Mouse (Mus musculus) MN1 (cell line): ENCODE measurements around the gene Vwf.

Source experiments
- DNase-seq: peaks from one replicate; pipeline ENCODE4 v3.0.0-alpha.2; 2016; ENCODE audit warnings: low spot score

Vwf gene

DNA sequence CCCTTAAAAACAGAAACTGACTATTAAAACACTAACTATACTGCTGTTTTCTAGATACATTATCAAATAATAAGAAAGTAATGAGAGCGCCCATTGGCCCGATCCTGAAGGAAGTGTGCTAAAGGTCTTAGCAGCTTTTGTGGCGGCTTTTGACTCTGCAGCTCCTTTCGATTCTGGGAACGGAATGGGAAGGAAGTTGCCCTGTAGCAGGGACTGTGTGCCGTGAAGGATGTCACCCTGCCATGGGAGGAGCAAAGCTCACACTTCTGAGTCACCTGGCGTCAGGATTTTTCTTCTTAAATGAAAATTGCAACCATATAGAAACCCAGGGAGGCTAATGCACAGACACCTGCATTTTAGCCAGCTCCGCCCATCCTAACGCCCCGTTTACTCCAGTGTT, 1.8 kb downstream of the Vwf start:
- no peak for DNase-seq

DNA sequence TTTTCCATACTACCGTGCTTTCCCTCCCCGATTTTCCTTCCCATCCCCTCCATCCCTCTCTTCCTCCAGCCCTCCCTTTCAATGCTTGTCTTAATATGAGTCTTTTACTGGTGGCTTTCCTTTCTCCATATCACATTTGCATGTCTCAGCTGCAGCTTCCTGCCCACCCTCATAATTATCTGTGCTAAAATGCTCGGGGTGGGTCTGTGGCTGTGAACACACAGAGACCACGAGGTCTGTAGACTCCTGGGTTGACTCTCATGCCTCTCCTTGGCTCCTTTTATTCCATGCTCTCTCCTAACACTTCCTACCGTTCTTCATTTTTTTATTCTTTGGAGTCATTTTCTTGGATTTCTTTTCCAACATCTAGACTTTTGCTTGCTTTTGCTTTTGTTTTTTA, 3.6 kb downstream of the Vwf start:
- no peak for DNase-seq

DNA sequence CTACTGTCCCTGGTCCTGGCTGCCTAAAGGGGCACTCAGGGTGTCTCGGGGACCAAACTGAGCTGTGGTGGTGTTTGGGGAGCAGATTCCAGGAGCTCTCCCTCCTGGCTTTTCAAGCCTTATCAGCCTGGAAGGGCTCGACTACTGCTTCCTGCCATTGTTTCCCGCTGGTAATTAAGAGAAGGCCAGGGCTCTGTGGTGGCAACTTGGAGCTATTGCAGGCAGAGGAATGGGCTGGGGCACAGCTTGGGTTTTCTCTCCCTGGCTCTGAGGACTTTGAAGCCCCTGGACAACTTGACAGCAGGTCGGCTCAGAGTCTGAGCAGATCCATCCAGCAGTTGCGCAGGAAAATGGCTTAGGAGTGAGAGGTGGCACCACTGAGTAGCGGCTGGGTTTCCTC, 6.2 kb downstream of the Vwf start:
- no peak for DNase-seq

DNA sequence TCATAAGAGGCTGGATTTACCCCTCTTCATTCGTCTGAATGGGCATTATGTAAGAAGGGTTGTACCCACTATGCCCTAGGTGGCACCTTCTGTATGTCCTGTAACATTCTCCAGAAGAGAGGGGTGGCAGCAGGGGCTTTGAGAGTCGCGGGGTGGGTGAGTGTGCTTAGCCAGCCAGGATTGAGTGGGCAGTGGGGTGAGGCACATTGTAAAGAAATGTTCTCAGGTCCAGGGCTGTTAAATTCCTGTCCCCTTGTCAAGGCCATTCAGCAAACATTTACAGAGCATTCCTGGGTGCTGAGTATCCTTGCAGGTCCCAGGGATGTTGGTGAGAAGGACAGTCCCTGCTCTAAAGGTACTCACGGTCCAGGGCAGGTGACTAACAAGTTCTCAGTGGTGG, 7.0 kb downstream of the Vwf start:
- no peak for DNase-seq

DNA sequence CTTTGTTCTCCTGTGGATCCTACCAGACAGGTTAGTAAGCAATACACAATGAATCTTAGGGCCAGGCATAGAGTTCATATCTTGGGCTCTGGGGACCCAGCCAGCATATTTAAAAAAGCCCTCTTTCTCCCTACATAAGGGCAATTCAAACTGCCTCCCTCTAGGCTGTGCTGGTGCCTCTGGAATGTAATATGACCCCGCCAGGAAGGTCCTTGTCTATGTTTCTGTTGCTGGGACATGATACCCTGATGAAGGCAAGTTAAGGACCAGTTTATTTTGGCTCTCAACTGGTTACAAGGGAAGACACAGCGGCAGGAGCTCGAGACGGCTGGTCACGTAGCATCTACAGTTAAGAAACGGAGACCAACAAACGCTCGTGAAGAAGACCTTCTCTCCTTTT, 12.3 kb downstream of the Vwf start:
- DNase-seq, result no peak

DNA sequence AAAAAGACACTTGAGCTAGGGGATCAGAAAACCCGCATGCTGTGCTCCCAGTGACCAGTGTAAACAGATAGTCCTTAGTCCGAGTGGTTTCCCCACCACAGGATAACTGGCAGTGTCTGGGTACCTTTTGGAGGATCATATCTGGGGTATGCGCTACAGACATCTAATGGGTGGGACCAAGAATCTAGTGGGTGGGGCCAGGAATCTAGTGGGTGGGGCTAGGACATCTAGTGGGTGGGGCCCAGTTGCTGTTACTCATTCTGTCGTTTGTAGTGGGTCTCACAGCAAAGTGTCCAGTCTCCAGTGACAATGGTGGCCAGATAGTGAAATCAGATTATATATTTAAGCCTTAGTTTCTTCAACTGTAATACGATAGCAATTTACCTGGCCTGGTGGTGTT, 14.5 kb downstream of the Vwf start:
- no peak for DNase-seq

DNA sequence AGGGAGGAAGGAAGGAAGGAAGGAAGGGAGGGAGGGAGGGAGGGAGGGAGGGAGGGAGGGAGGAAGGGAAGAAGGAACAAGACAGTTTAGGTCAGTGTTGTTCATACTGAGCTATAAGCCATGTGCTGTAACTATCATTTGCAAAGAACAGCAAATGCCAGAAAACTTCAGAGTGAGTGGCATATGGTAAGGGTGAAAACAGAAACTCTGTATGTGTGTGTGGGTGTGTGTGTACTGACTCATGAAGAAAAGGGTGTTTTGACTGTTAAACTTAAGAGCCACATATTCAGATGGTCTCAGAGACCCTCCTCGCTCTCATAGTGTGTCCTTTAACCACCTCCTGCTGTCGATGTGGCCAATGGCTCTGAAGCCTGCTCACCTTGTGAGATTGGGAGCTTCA, 14.9 kb downstream of the Vwf start:
- no peak for DNase-seq

DNA sequence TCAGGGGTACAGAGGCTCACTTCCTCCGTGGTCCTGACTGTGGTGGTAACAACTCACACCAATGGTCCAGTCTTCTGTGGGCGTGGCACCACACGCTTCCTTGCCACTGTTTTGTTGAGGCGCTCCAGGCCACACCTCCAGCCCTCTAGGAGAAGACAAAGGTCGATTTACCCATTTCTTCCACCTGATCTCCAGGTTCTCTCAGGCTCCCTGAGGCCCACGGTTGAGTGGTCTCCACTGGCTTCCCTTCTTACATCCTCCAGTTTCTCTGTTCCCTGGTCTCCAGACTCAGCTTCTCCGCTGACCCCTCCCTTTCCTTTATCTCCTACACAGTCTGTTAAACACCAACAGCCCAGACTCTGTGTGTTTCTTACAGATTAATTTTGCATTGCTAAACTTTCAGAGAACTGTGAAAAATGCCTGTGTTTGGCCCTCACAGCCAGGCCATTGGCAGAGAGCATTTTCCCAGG, 18.3 kb downstream of the Vwf start:
- DNase-seq, result no peak

DNA sequence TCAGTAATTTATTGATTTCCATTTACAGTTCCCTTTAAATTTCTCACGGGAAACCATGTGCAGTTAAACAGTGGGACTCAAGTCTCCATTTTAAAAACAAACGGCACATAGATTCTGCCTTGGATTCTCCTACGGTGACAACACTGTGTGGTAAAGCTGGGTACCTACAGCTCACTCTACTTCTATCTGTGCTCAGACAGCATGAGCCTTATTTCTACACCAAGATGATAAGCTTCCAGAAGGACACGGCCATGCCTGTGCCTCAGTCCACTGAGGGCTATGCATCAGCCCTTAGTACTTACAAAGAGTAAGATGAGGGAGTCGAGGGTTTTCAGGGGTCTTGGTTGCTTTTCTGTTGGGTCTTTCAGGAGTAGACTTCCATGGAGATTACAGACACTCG, 18.8 kb downstream of the Vwf start:
- no peak for DNase-seq

DNA sequence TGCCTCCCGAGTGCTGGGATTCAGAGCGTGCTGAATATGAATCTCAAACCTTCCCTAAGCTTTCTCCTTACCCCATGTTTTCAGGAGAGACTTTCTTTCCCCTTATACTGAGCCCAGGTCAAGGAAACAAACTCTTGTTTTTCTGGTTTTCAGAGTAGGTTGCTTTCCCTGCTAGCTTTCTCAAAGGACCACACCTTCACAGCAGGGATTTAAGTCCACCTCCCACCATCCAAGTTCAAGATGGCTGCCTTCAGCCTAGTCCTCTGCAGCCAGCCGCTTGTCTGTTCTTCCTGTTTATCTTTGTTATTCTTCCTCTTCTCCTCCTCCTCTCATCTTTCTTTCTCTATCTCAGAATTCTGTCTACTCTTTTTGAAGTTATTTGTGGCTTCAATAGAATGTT, 20.1 kb downstream of the Vwf start:
- DNase-seq, result no peak

DNA sequence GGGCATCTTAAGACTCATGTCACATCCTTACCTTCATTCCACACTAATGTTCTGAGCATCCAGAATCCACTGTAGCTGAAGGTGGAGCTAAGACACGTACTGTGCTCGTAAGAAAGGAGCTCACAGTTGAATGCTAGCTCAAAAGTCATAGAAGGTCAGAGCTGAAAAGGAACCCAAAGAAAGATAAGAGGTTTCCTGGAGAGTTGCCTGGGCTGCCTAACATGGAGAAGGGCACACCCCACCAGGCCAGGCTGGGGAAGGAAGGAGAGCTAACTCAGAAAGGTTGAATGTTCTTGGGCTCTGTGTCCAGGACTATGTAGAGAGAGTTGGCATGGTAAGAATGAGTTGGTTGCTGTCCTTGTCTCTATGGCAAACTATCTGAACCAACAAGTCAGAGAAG, 21.8 kb downstream of the Vwf start:
- DNase-seq, result no peak

DNA sequence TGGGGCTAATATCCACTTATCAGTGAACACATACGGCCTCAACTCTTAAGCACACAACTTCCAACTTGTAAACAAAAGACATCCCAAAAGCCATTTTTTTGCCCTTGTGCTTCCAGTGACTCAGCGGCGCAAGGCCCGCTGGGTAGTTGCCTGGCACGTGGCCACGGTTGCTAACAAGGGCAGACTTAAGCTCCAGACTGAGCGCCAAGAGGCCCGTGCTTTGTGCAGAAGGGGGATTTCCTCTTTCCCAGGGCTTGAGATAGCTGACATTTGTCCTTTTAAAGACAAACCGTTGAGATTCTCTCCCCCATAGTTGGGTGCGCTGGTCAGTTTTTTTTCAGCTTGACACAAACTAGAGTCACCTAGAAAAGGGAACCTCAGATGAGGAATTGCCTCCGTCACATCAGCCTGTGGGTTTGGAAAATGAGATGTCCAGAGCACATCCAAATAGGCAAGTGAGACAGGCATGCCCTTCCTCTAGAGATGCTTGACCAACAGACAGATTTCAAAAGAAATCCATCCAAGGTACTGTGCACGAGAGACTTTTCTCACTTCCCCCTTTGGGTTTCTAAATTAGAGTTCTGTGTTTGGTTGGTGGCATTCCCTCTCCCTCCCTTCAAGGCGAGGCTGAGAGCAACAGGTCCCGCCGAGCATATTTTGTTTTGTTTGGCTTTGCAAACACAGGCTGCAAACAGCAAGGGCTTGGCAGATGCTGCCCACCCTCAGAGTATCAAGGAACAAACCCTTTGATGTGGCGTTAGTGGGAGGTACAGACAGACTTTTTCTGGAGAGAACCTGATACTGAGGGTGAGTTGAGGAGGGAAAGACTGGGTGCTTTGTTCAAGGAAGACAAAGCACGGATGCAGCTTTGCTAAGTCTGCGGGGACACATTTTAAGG, 26.0 kb downstream of the Vwf start:
- DNase-seq, result peak; percentile 83

DNA sequence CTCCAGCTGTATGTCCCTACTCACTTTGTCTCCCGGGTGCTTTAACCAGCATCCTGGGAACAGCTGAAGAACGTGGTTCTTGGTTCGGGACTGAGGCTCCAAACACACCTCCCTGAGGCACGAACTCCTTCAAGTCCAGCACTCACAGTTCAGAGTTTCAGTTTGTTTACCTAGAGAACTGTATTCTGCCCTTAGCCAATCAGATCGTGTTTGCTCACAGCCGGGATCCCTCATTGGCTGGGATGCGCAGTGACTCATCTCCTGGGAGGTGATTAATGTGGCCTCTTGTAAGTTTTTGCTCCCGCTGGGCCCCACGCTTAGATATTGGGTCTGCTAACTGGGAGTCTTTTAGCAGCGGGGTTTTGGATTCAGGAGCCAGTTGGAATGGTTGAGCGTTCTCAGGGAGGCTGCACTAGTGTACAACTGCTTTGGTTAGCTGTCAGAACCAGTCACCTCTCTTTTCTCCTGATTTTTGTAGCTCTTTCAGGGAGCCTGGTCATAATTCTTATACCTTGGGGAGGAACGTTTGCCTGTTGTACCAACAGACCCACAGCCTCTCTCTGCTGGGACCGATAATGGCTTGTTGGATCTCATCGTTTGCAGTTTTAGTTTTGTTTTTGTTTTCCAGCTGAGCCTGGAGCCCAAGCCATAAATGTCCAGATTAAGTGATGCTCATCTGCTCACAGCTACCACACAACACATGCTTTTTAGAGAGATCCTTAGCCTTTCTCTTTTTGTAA, 26.8 kb downstream of the Vwf start:
- DNase-seq, result peak; percentile 90

DNA sequence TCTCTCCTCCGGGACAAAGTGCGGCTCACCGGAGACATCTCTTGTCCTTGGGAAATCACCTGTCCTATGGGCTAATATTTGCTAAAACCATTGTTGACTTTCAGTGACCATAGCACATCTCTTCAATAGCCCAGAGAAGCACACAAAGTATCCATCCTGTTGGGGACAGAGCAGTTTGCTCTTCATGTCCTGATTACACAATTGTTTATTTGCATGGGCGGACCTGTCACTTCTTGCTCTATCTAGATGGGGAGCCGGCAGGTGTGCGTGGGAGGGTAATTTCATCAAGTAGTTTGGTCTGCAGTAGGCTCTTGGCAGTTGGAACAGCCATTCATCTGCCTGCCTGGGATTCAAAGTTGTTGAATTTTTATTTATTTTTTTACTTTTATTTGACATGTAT, 28.5 kb downstream of the Vwf start:
- no peak for DNase-seq

DNA sequence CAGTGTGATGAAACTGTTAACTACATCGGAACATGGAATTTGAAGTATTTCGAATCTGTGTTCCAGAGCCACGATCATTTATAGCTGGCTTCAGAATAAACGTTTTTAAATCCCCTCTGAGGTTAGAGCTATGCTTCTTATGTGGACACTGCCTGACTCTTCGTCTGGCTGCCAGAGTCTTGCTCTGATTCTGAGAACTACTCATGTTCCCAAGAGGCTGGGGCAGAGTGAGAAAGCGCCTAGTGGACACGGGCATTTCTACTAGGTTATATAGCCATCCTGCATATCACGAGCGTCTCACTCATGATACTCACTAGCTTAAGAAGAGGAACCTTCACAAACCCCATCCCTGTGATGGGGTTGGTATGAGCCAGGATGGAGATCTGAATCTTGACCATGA, 30.7 kb downstream of the Vwf start:
- peak; percentile 64 for DNase-seq

DNA sequence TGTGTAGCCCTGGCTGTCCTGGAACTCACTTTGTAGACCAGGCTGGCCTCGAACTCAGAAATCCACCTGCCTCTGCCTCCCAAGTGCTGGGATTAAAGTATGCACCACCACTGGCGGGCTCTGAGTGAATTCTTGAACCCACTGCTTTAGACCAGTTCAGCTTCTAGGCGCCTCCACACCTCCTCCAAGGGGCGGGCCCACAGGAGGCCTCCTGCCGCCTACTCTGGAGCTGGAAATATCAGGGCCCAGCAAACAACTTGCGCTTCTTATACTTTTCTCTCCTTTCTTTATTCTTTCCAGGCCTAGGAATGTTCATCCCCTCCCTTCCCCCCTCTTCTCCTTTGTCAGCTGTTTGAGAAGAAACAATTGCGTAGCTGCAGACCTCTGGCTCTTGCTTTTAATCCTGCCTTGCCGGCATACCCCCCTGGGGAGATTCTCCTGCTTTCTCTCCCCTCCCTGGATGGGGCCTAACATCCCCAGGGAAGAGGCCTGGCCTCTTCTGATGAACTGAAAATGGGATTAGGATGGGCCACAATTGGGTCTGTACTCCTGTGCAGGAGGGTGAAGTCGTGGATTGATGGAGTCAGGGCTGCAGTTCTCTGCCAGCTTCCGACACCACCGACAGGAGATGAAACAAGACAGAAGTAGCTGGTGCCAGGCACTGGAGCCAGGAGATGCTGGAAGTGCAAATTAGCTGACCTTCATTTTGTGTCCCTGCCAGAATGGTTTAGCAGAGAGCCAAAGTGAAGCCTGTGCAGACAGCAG, 31.5 kb downstream of the Vwf start:
- DNase-seq, result peak; percentile 92

DNA sequence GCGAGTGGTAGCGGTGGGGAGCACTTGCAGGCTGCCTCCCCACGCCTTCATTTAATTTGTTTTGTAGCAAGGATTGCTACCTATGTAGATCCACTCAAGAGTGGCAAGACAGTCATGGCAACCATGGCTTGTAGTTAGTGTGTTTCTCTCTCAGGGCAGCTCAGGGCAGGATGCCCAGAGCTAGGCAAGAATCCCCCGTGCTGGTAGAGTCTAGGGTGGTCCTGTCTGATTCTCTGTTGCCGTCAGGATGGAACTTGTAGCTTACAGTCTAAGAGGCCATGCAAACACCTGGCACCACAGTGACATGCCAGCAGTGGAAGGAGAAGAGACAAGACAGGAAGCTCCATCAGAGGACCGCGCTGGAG, 32.1 kb downstream of the Vwf start:
- no peak for DNase-seq

DNA sequence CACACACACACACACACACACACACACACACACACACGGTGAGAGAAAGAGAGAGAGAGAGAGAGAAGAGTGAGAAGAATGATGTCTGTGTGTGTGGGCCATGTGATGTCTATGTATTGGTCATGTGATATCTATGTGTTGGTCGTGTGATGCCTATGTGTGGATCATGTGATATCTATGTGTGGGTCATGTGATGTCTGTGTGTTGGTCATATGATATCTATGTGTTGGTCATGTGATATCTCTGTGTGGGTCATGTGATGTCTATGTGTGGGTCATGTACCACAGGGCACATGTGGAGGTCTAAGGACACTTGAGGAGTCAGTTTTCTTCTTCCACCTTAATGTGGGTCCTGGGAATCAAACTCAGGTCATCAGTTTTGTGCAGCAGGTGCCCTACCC, 33.3 kb downstream of the Vwf start:
- DNase-seq, result no peak

DNA sequence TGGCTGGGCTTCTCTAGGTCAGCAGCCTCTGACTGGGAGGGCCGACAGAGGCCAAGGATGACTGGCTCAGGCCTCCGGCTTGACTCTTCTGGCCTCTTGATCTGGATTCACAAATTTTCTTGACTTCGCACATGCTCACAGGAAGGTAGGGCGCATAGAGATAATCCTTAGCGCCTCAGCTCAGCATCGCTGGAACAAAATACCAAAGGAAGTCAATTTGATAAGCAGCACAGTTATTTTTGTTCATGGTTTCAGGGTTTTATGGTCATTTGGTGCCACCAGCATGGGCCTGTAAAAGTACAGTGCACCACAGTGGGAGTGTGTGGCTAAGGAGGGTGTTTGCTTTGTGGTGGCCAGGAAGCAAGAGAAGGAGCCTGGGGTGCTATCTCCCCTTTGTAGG, 37.1 kb downstream of the Vwf start:
- no peak for DNase-seq

DNA sequence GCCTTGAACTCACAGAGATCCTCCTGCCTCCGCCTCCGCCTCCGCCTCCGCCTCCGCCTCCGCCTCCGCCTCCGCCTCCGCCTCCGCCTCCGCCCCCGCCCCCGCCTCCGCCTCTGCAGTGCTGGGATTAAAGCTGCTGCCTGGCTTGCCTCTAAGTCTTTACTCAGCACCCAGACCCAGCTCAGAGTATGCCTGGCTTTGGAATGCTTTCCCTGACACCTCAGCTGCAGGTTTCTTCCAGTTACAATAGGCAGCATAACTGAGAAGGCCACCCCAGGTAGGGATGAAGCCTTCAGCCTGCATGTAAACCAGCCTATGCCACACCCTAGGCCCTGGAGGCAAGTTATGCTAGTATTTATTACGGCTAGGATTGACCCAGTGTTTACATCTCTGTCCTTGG, 37.7 kb downstream of the Vwf start:
- no peak for DNase-seq

DNA sequence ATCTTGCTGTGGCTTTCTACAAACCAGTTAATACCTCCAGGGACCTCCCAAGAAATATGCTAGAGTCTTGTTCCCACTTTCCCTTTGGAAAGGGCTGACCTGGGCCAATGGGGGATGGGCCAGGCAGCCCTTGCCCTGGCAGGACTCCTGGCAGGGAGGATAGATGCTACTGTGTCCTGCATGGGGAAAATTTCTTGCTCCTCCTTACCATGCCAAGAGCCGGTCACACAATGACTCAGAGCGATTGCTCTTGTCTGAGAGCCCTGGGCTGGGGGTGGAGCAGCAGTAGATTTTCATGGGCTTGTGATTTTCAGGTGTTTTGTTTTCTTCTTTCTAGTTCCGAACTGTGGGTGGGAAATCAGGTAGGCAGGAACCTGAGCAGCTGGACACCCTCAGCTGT, 39.0 kb downstream of the Vwf start:
- peak; percentile 69 for DNase-seq

DNA sequence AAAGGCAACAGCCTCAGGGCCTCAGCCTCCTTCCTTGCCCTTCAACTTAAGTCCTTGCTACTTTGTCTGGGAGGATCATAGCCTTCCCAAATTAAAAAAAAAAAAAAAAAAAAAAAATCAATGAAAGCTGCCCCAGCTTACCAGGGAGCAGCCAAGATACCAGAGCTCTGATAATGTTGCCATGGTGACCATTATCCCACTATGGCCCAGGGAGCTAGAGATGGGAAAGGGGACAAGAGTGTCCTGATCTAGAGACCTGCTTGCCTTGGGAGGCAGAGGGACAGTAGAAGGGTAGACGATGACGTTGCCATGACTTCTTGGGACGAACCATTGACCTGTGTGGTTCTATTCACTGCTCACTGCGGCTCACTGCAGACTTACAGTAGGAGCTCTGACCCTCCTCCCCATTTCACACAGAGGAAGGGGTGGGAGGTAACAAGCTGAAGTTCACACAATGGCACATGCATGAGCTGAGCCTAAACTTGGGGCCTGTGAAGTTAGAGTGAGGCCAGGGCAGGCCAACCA, 39.5 kb downstream of the Vwf start:
- DNase-seq, result no peak

DNA sequence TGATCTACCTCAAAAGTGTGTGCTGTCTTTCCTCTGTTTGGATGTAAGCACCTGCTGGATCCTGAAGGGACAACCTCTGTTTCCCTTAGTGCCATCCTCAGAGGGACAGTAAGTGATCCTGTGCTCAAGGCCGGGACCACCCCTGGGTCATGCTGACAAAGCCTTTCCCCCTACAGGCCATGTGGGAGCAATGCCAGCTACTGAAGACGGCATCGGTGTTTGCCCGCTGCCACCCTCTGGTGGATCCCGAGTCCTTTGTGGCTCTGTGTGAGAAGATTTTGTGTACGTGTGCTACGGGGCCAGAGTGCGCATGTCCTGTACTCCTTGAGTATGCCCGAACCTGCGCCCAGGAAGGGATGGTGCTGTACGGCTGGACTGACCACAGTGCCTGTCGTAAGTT, 41.7 kb downstream of the Vwf start:
- no peak for DNase-seq
